Mouse (Mus musculus): ENCODE results near the gene Phf24.

Phf24 gene

DNA sequence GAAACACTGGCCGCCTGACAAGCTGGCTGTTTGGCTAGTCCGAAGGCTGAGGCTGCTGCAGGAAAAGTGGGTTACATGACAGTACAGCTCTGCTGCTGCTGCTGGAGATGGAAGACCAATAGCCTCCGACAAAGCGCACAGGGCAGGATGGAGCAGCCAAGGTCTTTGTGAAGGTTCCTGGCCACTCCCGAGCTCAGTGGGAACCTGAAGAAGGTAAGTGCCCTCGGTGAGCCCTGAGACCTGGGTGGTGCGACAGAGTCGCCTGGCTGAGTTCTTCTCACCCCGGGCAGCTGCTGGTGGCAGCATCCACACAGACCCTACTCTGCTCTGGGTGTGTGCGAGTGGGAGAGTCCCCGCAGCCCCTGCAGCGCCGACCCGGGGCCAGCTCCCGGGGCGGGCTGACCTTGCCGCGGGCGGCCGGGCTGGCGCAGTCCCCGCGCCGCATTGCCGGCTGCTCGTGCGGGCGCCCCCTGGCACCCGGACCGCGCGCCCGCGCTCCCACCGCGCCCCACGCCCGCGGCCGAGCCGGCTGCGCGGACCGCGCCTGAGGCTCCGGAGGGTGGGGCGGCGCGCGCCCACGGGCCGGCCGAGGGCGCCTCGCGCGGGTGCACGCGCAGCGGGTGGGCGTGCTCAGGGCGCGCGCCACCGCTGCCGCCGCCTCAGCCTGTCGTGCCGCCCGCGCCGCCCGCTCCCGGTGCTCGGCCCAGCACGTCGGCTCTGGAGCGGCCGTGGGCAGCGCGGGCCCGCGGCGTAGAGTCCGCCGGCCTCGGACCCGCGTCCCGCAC lies at the start of gene Phf24:
Gene Phf24, plus strand, starts transcription at position 44 of the 785 bp plus-strand sequence.
- DNase-seq, result peak; percentile 93

DNA sequence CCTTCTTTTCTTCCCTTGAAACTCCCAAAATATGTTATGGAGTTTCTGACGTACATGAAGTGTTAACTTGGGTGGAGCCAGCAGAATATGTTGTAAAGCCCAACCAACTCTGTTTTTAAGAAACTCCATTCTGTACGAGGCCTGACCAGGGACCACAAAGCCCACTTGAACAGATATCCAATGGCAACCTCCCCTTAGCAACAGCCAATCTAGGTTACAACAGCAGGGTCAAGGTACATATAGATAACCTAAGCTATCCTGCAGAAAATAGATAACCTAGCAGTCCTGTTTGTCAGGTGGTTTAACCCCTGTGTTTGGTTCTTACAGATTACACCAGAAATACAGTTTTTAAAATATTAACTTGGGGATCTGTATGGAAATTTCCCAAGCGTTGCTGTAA lies 49.1 kb upstream of the Phf24 start:
- peak; percentile 34 for DNase-seq

DNA sequence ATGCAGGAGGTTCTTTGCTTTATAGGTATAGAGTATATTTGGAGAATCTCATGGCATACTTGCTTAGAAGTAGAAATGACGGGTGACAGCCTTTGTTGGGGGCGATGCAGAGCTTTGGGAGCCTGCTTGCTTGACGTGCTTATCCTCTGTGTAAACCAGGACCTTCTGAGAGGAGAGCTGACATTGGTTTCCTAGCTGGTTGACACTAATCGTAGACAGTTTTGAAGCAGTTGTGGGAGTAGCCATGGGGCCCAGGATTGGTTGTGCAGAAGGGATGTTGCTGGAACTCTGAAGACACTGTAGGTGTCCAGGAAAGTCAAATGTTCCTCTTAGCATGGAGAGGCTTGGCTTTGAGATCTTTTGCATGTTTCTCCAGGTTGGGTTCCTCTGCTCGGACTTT lies 48.3 kb upstream of the Phf24 start:
- DNase-seq, result peak; percentile 81

DNA sequence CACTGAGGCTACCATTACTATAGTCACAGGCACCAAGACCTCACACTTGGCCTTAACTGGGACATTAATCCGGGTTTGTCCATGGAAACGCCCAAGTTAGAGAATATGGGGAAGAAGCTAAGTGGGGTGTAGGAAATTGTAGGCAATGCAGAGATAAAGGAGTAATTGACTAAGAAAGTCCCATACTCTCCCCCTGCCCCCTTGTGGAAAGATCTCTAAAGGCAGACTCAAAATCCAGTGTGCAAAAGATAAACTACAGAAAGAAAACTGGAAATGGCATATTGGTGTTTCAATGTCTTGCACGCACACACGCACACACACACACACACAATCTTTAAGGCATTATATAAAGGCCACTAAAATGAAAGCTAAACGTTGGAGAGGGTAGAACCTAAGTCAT lies 45.7 kb upstream of the Phf24 start:
- no peak for DNase-seq

DNA sequence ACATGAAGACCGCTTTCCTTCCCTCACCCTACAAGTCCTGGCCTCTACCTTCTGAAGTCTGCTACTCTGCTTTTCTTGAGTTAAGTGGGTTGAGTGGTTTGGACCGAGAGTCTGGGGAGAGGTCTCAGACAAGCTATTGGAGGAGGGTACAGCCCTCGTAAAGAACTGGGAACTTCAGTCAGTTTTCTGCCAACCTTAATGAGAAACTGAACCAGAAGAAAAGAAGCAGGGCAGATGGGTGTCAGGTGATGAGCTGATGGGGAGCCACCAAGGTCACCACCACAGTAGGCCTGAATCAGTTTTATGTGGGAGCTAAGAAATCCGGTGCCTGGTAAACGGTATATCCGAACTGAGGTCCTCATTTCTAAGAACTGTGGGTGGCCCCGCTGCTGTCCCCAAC lies 44.3 kb upstream of the Phf24 start:
- peak; percentile 74 for DNase-seq

DNA sequence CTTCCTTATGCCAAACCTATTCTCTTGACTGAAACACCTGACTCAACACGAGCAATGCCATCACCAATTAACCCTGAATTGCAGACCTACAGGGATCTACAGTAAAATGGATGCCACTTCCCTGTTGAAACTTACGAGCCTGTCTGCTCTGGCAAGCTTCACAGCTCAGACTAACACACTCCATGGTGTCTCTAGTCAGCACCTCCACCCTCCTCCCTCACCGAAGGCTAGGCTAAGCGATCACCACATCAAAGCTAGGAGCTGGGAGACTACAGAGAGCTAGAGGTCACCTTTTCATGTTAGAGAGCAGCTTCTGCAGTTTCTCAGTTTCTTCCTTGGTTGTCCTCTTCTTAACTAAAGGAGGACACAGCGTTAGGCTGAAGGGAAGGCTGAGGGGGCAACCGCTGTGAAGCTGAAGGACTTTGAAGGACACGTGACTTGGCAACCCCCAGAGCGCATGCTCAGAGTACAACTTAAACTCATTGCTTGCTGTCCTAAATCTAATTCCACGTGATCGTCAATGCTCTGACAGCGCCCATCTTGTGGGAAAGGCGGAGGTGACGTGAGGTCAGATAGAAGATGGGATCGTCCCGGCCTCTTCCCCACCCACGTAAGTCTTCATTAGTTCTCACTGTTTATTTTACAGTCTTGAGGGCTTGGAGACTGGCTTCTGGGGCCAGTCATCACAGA lies 43.6 kb upstream of the Phf24 start:
- DNase-seq, result peak; percentile 74

DNA sequence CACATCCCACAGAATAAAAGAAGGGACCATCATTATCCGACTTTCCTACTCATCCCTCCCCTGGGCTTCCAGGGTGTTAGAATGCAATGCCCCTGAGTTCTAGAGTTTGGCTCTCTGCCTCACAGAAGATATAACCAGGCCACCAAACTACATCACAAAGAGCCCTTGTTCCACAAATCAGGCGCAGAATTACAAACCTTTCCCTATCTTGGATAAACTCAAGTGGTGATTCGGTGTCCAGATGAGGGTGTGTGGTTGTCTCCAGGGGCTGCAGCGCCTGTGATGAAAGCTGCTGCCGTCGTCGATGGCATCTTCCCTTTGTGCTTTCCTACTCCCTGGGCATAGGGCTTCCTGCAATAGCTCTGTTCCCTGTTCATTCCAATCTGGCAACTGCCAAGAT lies 42.3 kb upstream of the Phf24 start, which contains the start of gene Fam205c:
Gene Fam205c, minus strand, starts transcription at position 101 of the 400 bp plus-strand sequence.
- DNase-seq, result peak; percentile 45

DNA sequence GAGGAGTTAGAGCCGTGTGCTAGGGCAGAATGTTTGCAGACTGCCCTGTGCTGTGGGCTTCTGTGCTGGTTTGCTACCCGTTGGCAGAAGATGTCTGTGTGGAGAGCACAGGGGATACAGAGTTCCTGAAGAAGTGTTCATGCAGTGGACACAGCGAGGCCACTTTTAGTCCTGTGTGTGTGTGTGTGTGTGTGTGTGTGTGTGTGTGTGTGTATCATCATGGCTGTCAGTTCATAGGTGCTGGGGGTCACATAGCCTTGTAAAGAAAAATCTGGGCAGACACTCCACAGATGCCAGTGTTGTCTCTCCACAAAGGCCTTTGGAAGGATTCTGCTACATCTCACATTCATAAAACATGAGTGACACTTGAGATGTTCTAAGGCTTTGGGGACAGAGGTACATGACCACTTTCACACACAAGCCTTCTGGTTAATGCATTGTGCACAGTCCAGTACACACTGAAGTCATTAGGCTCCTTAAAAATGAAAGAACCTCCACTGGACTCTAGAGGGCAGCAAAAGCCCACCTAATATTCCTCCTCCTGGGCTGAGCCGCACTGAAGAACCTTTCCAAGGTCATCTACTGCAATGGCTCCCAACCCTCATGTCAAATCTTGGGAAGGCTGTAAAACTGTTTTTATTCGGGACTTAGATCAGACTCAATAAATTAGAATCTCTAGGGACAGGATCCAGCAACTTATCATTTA lies 39.7 kb upstream of the Phf24 start:
- peak; percentile 85 for DNase-seq

DNA sequence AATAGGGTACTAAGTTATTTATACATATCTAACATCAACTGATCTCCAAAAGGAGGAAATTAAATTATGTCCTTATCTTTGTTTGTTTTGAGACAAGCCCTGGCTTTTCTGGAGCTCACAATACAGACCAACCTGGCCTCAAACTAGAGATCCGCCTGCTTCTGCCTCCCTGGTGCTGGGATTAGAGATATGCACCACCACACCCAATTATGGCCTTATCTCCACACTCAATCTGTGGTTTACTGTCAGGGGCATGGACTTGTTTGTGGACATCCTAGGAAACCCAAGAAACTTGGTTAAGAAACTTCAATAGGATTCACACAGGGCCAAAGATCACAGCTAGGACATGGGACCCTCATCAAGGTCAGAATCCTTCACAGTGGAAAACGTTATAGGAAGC lies 38.8 kb upstream of the Phf24 start:
- DNase-seq, result no peak

DNA sequence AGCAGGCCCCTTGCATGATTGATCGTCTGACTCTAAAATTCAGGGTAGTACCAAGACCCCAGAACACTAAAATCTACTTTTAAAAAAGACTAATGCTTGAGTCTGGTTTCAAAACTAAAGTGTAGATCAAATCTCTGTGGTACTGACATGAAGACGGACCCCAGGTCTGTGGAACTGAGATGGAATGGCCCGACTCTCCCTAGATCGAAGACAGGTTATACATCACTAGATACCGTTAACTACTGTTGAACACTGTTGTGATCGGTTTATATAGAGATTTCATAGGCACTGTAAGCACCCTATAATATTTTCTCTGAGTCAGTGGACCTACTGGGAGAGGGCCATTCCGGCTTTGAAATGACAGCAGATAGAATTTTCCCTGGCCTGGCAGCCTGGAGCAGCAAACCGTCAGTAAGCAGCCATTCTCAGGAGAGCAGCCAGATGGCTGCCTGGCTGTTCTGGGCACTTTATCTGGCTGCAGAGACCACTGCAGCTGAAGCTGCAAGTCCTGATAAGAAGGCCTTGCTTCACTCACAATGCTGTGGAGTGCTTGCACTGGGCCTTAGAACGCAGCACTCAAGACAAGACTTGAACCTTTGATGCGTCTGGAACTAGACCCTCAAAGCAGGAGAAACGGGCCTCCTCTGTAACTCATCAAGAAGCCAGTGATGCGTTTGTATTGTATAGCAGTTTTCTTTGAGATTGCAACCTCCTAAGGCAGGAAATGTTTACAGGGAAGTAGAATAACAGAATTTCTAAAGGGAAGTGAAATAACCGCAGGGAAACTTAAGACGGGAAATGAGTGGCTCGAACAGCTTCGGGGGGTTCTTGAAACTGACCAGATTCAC lies 36.4 kb upstream of the Phf24 start:
- no peak for DNase-seq

DNA sequence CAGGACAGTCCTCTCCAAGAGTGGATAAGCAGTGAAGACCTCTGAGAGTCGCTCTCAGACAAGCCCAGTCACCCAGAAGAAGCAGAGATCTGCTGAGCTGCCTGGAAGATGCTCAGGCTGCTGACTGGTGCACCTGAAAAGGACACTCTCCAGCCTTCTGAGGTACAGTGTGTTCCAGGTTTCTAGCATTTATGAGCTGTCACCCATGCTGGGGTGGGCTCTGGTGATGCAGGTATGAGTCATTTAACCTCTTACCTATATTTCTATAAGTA lies 35.8 kb upstream of the Phf24 start:
- peak; percentile 81 for DNase-seq

DNA sequence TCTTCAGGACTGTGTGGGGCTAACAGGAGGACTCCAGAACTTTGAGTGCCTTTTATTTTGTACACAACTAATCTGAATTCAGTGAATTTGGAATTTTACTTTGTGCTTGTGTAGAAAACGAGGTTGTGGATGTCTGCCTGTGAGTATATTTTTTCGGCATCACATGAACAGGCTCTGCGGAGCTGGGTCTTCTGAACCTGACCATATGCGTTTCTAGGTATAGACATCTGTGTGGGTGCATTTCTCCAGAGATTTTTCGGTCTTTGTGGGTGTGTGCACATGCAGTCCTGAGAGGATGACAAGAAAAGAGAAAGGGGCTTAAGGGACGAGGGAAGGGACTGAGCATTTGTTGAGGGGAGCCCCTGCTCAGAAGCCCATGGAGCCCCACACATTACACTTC lies 29.5 kb upstream of the Phf24 start:
- DNase-seq, result peak; percentile 16

DNA sequence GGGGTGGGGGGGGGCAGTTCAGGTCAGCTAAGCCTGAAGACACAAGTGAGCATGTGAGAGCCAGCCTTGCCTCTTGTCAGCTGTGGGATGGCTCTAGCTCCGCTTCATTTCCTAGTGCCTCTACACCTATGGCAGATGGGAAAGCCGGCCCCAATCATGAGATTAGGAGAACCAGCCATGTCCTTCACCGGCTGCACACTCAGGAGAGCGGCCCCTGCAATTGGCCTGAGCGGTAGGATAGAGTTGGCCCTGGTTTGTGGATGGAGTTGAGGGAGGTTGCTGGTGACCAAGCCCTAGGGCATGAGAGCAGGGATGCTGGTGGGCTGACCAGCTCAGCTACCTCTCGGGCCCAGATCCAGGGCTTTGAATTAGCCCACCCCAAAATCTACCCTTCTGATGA lies 27.7 kb upstream of the Phf24 start:
- peak; percentile 56 for DNase-seq

DNA sequence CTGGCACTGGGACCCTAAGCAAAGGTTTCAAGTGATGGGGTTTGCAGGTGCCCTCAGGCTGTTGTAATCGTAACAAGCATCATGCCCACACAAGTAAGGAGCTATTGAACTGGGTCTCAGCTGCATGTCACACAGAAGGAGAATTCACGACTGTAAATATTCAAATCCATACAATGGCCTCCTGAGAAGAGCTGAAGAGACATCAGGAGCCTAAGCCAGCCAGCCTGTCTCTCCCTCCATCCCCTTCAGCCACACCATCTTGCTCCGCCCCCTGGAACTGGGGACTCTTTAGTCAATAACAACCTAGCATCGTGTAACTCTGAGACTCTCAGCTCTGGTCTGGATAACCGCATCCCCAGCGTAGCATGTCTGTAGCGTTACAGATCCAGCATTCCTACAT lies 25.3 kb upstream of the Phf24 start:
- DNase-seq, result peak; percentile 68

DNA sequence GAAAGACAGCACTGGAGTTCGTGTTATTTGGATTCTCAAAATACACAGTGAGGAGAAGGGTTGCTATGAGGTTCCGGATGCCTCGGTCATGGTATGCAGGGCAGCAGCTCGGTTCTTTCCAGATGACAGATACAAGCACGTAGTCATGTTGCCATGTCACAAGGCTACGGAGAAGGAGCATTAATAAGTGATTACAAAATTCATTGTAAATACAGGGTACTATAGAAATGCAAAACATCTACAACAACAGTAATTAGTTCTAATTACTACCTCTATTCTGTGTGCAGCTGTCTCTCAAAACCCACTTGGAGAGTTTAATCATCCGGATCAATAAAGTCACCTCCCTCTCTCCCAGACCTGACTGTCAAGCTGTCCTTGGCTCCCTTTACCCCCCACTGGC lies 21.3 kb upstream of the Phf24 start:
- DNase-seq, result peak; percentile 25

DNA sequence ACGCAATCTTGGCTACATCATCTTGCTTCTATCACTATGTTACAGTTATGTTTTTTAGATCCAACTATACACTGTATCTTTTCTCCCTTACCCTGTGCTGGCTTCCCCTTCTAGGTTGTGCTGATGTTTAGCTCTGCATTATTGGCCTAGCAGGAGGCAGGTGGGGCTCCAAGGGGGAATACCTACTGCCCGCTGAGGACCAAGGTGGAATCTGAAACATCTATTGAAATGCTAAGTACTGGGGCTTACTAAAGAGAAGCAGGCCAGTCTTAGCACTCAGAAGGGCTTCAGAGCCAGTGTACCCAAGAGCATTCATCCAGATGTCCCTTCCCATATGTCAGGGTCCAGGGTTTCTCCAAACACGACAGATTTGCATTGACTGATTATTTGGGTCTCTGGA lies 17.5 kb upstream of the Phf24 start:
- peak; percentile 6 for DNase-seq

DNA sequence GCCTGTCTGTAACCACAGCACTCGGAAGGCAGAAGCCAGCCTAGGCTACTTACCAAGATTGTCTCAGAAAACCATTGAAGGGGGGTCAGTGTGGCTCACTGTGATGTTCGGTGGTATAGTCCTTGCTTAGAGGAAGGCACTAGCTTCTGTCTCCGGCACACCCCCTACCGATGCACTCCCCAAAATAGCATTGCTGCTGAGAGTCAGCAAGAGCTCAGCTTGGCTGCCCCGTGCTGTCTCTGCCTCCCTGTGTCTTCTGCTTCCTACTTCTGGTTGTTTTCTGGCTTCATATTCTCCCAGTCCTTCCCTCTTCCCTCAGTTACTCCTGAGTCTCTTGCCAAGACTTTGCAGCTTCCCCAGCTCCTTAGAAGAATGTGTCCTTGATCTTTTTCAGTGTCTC lies 15.6 kb upstream of the Phf24 start:
- DNase-seq, result peak; percentile 80

DNA sequence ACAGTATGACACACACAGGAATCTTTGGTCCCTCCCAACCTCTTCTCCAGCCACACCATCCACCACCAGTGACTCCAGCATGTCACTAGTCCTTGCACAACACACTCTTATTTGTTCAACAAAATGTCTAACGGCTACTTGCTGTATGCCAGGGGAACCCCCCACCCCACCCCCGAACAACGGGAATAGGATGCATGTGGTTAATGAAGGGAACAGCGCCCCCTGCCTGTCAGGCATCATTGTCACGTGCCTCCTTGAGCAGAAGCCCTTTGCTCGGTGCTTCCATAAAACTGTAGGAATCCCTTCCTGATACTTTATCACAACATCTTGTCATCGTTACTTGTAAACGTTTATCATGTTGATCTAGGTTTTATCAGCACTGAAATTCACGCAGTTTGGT lies 14.3 kb upstream of the Phf24 start:
- peak; percentile 55 for DNase-seq

DNA sequence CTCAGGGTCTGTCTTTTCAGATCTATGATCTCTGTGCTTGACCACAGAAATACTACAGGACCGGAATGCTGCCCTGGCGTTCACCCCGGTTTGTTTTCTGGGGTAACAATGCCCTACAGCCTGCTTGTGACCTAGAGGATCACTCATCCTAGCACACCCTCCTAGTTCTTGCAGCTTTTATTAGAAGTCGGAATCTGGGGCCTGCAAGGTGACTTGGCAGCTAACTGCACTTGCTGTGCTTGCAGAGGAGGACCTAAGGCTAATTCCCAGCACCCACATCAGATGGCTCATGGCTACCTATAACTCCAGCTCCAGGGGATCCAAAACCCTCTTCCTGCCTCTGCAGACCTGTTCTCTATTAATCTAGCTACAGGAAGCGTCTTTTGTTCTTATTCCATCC lies 13.7 kb upstream of the Phf24 start:
- peak; percentile 54 for DNase-seq

DNA sequence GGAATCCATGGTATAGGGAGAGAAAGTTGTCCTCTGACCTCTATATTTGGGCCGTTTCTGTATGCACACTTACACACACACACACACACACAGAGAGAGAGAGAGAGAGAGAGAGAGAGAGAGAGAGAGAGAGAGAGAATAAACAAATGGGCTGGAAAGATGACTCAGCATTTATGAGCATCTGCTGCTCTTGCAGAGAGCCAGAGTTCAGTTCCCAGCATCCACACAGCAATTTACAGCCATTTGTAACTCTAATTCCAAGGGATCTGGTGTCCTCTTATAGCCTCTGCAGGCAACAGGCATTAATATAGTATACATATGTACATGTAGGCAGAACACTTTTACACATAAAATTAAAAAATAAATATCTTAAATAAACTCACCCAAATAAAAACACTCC lies 12.5 kb upstream of the Phf24 start:
- DNase-seq, result peak; percentile 49

DNA sequence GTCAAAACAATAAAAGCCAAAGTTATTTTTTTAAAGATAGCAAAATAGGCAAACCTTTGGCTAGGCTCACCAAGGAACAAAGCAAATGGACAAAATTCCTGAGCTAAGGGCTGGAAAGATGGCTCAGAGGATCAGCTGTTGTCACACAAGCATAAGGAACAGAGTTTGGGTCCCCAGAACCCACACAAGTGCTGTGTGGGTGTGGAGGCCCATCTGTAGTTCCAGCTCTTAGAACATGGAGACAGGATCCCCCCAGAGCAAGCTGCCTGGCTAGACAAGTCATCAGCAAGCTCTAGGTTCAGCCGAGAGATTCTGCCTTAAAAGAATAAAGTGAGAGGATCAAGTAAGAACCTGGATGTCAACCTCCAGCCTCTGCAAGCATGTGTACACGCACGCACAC lies 11.9 kb upstream of the Phf24 start:
- no peak for DNase-seq

DNA sequence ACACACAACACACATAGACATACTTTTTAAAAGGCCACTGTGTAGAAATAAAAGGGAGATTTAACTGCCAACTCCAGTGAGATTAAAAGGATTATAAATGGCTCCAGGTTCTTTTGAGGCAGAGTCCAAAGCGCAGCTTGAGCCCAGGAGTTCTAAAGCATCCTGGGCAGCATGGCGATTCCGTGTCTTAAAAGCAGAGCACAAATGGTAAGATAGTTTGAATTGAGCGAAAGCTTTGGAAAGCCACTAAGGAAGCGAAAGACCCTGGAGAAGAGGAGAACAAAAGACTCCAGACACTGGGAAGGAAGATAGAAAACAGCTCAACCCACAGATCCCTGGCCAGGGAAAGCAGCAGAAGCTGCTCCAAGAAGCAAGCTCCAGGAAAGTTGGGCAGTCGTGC lies 11.5 kb upstream of the Phf24 start:
- DNase-seq, result peak; percentile 51

DNA sequence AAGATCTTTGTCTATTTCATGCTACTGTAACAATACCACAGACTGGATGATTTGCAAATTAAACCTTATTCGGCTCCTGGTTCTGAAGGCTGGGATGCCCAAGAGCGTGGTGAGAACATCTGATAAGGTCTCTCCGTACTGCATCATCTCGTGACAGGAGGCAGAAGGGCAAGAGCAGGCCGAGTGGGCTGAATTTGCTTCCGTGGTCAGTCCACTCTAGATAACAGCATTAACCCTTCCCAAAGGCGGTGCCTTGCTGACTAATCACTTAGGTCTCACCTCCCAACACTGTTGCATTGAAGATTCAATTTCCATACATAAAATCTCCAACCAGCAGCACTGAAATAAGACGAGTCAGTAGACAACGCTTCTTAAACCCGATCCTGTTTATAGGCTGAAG lies 3.1 kb upstream of the Phf24 start:
- DNase-seq, result peak; percentile 55
